Comparison of ENCODE assay signal across 23 mouse cellular contexts in the genomic region with DNA sequence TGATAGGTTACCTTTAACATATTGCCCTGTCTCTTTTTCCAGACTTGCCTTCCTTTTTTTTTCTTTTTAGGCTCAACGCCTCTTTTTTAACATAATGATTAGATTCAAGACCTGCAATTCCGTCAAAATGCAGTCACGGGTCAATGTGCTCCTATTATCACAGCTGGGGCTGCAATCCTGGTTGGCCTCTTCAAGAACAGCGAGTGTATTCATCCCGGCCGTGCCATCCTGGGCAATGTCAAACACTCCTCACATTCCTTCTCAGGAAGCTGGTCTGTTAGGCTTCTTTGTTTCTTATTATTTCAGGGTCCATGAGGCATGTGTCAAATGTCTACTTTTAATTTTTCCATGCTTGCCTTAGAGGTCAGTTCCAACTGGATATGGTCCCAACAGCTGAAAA.
A peak's percentile ranks its signal among the peaks of the same experiment; 100 is the strongest.
DNase-seq lines count a peak whose midpoint lies in the region; ATAC-seq and TF ChIP-seq lines count a peak whose summit lies in the region.
"Had no signal": no experiment of that assay in that cellular context is flagged by ENCODE, and none has a peak within 500 bp of the region (broad histone marks: within the 10 kb centered on the region; RNA-seq: fewer than 3 reads in every experiment).

No protein-coding gene starts in this region.

- no peak overlapping the region for H3K4me2 ChIP-seq in forebrain, embryonic 11.5 days (ENCODE audit: low read depth, low read length, severe bottlenecking)
- no peak overlapping the region for H3K4me2 ChIP-seq in forebrain, postnatal 0 days (ENCODE audit: low read depth)
- H3K4me2 ChIP-seq in hindbrain, embryonic 11.5 days (replicated peaks; ENCODE audit: low read depth, low read length): no peak overlapping the region
- H3K4me2 ChIP-seq in hindbrain, embryonic 13.5 days: no peak overlapping the region
- no peak overlapping the region for H3K4me2 ChIP-seq in neural tube, embryonic 11.5 days (ENCODE audit: low read depth)
- no peak overlapping the region for H3K4me2 ChIP-seq in liver, embryonic 12.5 days
- H3K4me2 ChIP-seq: midbrain, embryonic 15.5 days had no signal

- H3K4me3 ChIP-seq in forebrain, embryonic 11.5 days (ENCODE audit: low read depth, low read length): no peak overlapping the region
- H3K4me3 ChIP-seq in forebrain, postnatal 0 days (ENCODE audit: low read depth, low read length): no peak overlapping the region
- no peak overlapping the region for H3K4me3 ChIP-seq in hindbrain, embryonic 11.5 days (ENCODE audit: low read depth, low read length)
- H3K4me3 ChIP-seq in hindbrain, embryonic 13.5 days: no peak overlapping the region
- no peak overlapping the region for H3K4me3 ChIP-seq in embryonic facial prominence, embryonic 10.5 days
- H3K4me3 ChIP-seq in neural tube, embryonic 11.5 days (ENCODE audit: low read depth, low read length): no peak overlapping the region
- H3K4me3 ChIP-seq in liver, embryonic 12.5 days: no peak overlapping the region
- H3K4me3 ChIP-seq: erythroblast, embryonic 14.5 days; layer of hippocampus, adult 2 months; megakaryocyte, embryonic 14.5 days; midbrain, embryonic 15.5 days had no signal

- H3K9ac ChIP-seq in forebrain, embryonic 11.5 days (ENCODE audit: low read length): no peak overlapping the region
- no peak overlapping the region for H3K9ac ChIP-seq in forebrain, postnatal 0 days
- no peak overlapping the region for H3K9ac ChIP-seq in hindbrain, embryonic 11.5 days (ENCODE audit: low read depth, low read length)
- H3K9ac ChIP-seq in hindbrain, embryonic 13.5 days: no peak overlapping the region
- no peak overlapping the region for H3K9ac ChIP-seq in neural tube, embryonic 11.5 days (ENCODE audit: low read length)
- H3K9ac ChIP-seq in liver, embryonic 12.5 days: no peak overlapping the region
- H3K9ac ChIP-seq: liver, postnatal 0 days; midbrain, embryonic 15.5 days had no signal

- no peaks in the 10 kb centered on the region for H3K4me1 ChIP-seq in forebrain, embryonic 11.5 days (replicated peaks; ENCODE audit: control insufficient read depth, insufficient read depth, low read length)
- H3K4me1 ChIP-seq in forebrain, postnatal 0 days (ENCODE audit: insufficient read depth): no peaks in the 10 kb centered on the region
- no peaks in the 10 kb centered on the region for H3K4me1 ChIP-seq in hindbrain, embryonic 11.5 days (replicated peaks; ENCODE audit: control insufficient read depth, insufficient read depth, low read length)
- H3K4me1 ChIP-seq in hindbrain, embryonic 13.5 days (replicated peaks): no peaks in the 10 kb centered on the region
- peaks cover 20% of the 10 kb centered on the region for H3K4me1 ChIP-seq in embryonic facial prominence, embryonic 10.5 days
- peaks cover 3% of the 10 kb centered on the region; the same call in 1 of the 2 replicates for H3K4me1 ChIP-seq in neural tube, embryonic 11.5 days (ENCODE audit: control insufficient read depth, insufficient read depth, low read length)
- H3K4me1 ChIP-seq in liver, embryonic 12.5 days: no peaks in the 10 kb centered on the region
- H3K4me1 ChIP-seq: megakaryocyte, embryonic 14.5 days had no signal

- H3K27ac ChIP-seq in forebrain, embryonic 11.5 days (ENCODE audit: low read depth, low read length): no peak overlapping the region
- no peak overlapping the region for H3K27ac ChIP-seq in forebrain, postnatal 0 days (ENCODE audit: low read depth, low read length)
- no peak overlapping the region for H3K27ac ChIP-seq in hindbrain, embryonic 11.5 days (ENCODE audit: low read depth, low read length)
- H3K27ac ChIP-seq in hindbrain, embryonic 13.5 days: no peak overlapping the region
- H3K27ac ChIP-seq in embryonic facial prominence, embryonic 10.5 days (replicated peaks): no peak overlapping the region
- H3K27ac ChIP-seq in neural tube, embryonic 11.5 days (ENCODE audit: low read depth, low read length): no peak overlapping the region
- H3K27ac ChIP-seq in liver, embryonic 12.5 days: no peak overlapping the region
- H3K27ac ChIP-seq: layer of hippocampus, adult 2 months; midbrain, embryonic 15.5 days; stomach, postnatal 0 days had no signal

- H3K9me3 ChIP-seq in forebrain, embryonic 11.5 days (ENCODE audit: control insufficient read depth, low read length): no peaks in the 10 kb centered on the region
- H3K9me3 ChIP-seq in forebrain, postnatal 0 days (ENCODE audit: low read length): no peaks in the 10 kb centered on the region
- H3K9me3 ChIP-seq in hindbrain, embryonic 11.5 days (ENCODE audit: control insufficient read depth, low read length): no peaks in the 10 kb centered on the region
- H3K9me3 ChIP-seq in hindbrain, embryonic 13.5 days: no peaks in the 10 kb centered on the region
- no peaks in the 10 kb centered on the region for H3K9me3 ChIP-seq in embryonic facial prominence, embryonic 10.5 days
- H3K9me3 ChIP-seq in neural tube, embryonic 11.5 days (ENCODE audit: control insufficient read depth, low read length): no peaks in the 10 kb centered on the region
- no peaks in the 10 kb centered on the region for H3K9me3 ChIP-seq in liver, embryonic 12.5 days (replicated peaks)
- H3K9me3 ChIP-seq: megakaryocyte, embryonic 14.5 days; midbrain, embryonic 15.5 days had no signal

- H3K27me3 ChIP-seq in forebrain, embryonic 11.5 days (ENCODE audit: control insufficient read depth, insufficient read depth, low read length): no peaks in the 10 kb centered on the region
- H3K27me3 ChIP-seq in forebrain, postnatal 0 days (ENCODE audit: insufficient read depth, low read length): no peaks in the 10 kb centered on the region
- no peaks in the 10 kb centered on the region for H3K27me3 ChIP-seq in hindbrain, embryonic 11.5 days (ENCODE audit: control insufficient read depth, insufficient read depth, low read length)
- H3K27me3 ChIP-seq in hindbrain, embryonic 13.5 days: no peaks in the 10 kb centered on the region
- no peaks in the 10 kb centered on the region for H3K27me3 ChIP-seq in embryonic facial prominence, embryonic 10.5 days (replicated peaks; ENCODE audit: low read depth, poor library complexity, severe bottlenecking)
- no peaks in the 10 kb centered on the region for H3K27me3 ChIP-seq in neural tube, embryonic 11.5 days (ENCODE audit: control insufficient read depth, insufficient read depth, low read length)
- no peaks in the 10 kb centered on the region for H3K27me3 ChIP-seq in liver, embryonic 12.5 days (replicated peaks)
- H3K27me3 ChIP-seq: megakaryocyte, embryonic 14.5 days; midbrain, embryonic 15.5 days; Patski had no signal

- ATAC-seq in forebrain, embryonic 11.5 days (replicated peaks; ENCODE audit: low FRiP score): no peak
- ATAC-seq in forebrain, postnatal 0 days: no peak
- no peak for ATAC-seq in hindbrain, embryonic 11.5 days (ENCODE audit: low FRiP score)
- ATAC-seq in hindbrain, embryonic 13.5 days (ENCODE audit: low FRiP score): no peak
- no peak for ATAC-seq in neural tube, embryonic 11.5 days (ENCODE audit: insufficient read depth, low FRiP score, low TSS enrichment)
- ATAC-seq in liver, embryonic 12.5 days: no peak
- ATAC-seq: CD4-positive, CD25-positive, alpha-beta regulatory T cell, adult 4 months; liver, postnatal 0 days; midbrain, embryonic 15.5 days; Patski had no signal

- 66% methylated on average over 6 of the region's 6 CpGs for WGBS in forebrain, embryonic 11.5 days
- 67% methylated on average over 6 of the region's 6 CpGs for WGBS in forebrain, postnatal 0 days
- WGBS in hindbrain, embryonic 11.5 days: 45% methylated on average over 6 of the region's 6 CpGs
- 42% methylated on average over 6 of the region's 6 CpGs for WGBS in hindbrain, embryonic 13.5 days
- WGBS in embryonic facial prominence, embryonic 10.5 days: 33% methylated on average over 6 of the region's 6 CpGs
- WGBS in neural tube, embryonic 11.5 days: 32% methylated on average over 6 of the region's 6 CpGs
- WGBS in liver, embryonic 12.5 days (ENCODE audit: insufficient replicate concordance): 63% methylated on average over 6 of the region's 6 CpGs

- H3K36me3 ChIP-seq in forebrain, embryonic 11.5 days (ENCODE audit: control insufficient read depth, insufficient read depth, low read length): no peaks in the 10 kb centered on the region
- H3K36me3 ChIP-seq in forebrain, postnatal 0 days (ENCODE audit: insufficient read depth): no peaks in the 10 kb centered on the region
- H3K36me3 ChIP-seq in hindbrain, embryonic 11.5 days (ENCODE audit: control insufficient read depth, insufficient read depth, low read length): no peaks in the 10 kb centered on the region
- H3K36me3 ChIP-seq in hindbrain, embryonic 13.5 days: no peaks in the 10 kb centered on the region
- H3K36me3 ChIP-seq in embryonic facial prominence, embryonic 10.5 days (replicated peaks): no peaks in the 10 kb centered on the region
- no peaks in the 10 kb centered on the region for H3K36me3 ChIP-seq in neural tube, embryonic 11.5 days (ENCODE audit: control insufficient read depth, insufficient read depth, low read length)
- no peaks in the 10 kb centered on the region for H3K36me3 ChIP-seq in liver, embryonic 12.5 days
- H3K36me3 ChIP-seq: midbrain, embryonic 15.5 days had no signal

- peak; percentile 52 for DNase-seq in forebrain, embryonic 11.5 days (ENCODE audit: low spot score)
- DNase-seq in forebrain, postnatal 0 days: no peak
- peak; percentile 25 for DNase-seq in hindbrain, embryonic 11.5 days (ENCODE audit: low spot score)
- peak; percentile 66 for DNase-seq in embryonic facial prominence, embryonic 10.5 days (ENCODE audit: low spot score)
- DNase-seq in neural tube, embryonic 11.5 days (ENCODE audit: low spot score): peak; percentile 50
- DNase-seq: adrenal gland, postnatal 10 days; cerebellum, adult 9-11 months; heart, adult 11 months; kidney, adult 2 months; kidney, postnatal 14 days; layer of hippocampus, postnatal 36 days; liver; liver, postnatal 0 days; right cerebral cortex, postnatal 4 days had no signal

- TF ChIP-seq CTCF in forebrain, postnatal 0 days (IDR thresholded peaks at IDR 0.05; ENCODE audit: low read depth): no peak
